Mouse (Mus musculus): Measurements from ENCODE around the gene Prl8a9.

- TF ChIP-seq MAZ (IDR thresholded peaks at IDR 0.05; ENCODE audit: low read depth, low read length) (no peak), POLR2A (IDR thresholded peaks at IDR 0.05; ENCODE audit: control insufficient read depth in 1 of 2, insufficient read depth in 1 of 2, low read depth in 1 of 2, low read length in 2 of 2, poor library complexity in 1 of 2) (no peak), USF1 (IDR thresholded peaks at IDR 0.05; ENCODE audit: low read depth, low read length) (no peak)
Observed at GRCm38 (mm10) chr13:27564506-27564905, at the start of gene Prl8a9.

Measured in MEL (cell line).